Mouse (Mus musculus) monocyte, adult 59 days (primary cell): ENCODE data around the gene Tdpoz4. TPM values are rescaled to one million over a fixed set of nuclear protein-coding genes. Genes with fewer than 3 reads are reported as not detected.

Experiments
- total RNA-seq, 2 experiments: library from RNA; stranded (reverse); gene quantifications; one replicate each; pipeline ENCODE4 v1.2.4; 2023

Gene Tdpoz4
- total RNA-seq, result not detected

GRCm38 (mm10) chr3:93796098-93796497 is at the start of gene Tdpoz4:
TSS of gene Tdpoz4 (plus strand) at chr3:93796398.

DNA sequence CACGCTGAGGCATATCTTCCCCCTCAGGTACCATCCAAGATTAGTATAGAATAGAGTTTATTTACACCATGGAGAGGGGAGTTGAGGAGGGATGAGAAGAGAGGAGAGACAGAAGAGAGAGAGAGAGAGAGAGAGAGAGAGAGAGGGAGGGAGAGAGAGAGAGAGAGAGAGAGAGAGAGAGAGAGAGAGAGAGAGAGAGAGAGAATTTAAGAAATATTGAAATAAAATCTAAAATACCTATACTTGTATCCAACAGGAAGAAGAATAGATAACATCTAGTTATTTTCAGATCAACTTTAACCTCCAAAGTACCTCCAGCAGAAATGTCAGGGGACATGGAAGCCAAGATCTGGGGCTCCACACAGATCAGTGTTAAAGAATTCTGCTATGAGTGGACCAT is 23.5 kb upstream of the Tdpoz4 start, which contains the start of gene Gm5773:
Gm5773 (plus strand) TSS at position 301 of the 400 bp plus-strand sequence.

GRCm38 (mm10) chr3:93825720-93826119 is 29.5 kb downstream of the Tdpoz4 start, which contains the start of gene Tdpoz3:
TSS of gene Tdpoz3 (plus strand) at chr3:93826020.

Other genes starting within 250 kb of the Tdpoz4 start
- 100 to 1,000 TPM; 469 to 546 TPM for gene S100a10, start 241.3 kb upstream of the Tdpoz4 start, total RNA-seq
- gene Tdpoz2, start 143.7 kb upstream of the Tdpoz4 start, total RNA-seq, result not detected
- not detected for gene Tdpoz1, start 120.1 kb upstream of the Tdpoz4 start, total RNA-seq
- not detected for gene Gm37596, start 103.3 kb upstream of the Tdpoz4 start, total RNA-seq
- gene Gm5773, start 23.4 kb upstream of the Tdpoz4 start, total RNA-seq, result not detected
- not detected for gene Tdpoz3, start 29.6 kb downstream of the Tdpoz4 start, total RNA-seq
- gene Gm9117, start 147.1 kb downstream of the Tdpoz4 start, total RNA-seq, result not detected
- gene Tdpoz5, start 164.9 kb downstream of the Tdpoz4 start, total RNA-seq, result not detected